Mouse (Mus musculus) limb, embryonic 10.5 days (tissue): ENCODE data around the gene Crebl2. TPM values are rescaled to one million over a fixed set of nuclear protein-coding genes. Genes with fewer than 3 reads are reported as not detected.

ENCODE experiments used
- polyA plus RNA-seq: library from polyadenylated mRNA; unstranded; fragments of >200 nt; fragmentation: Nextera tagmentation; extraction: Ambion mirVana; gene quantifications from 2 replicates; pipeline ENCODE4 v1.2.1, GENCODE M21; 2016

Crebl2 gene
- polyA plus RNA-seq, 1 experiment from 2014 or later = 0.99 TPM

Other genes starting within 250 kb of the Crebl2 start
- 0.33 and 0.51 TPM in 2 replicates for gene Mansc1, start 197.7 kb upstream of the Crebl2 start, polyA plus RNA-seq
- gene Borcs5, start 190.6 kb upstream of the Crebl2 start, polyA plus RNA-seq = 14.8 and 18.0 TPM in 2 replicates
- 8.7 and 10.0 TPM in 2 replicates for gene Dusp16, start 37.5 kb upstream of the Crebl2 start, polyA plus RNA-seq
- gene Gpr19, start 68.4 kb downstream of the Crebl2 start, polyA plus RNA-seq = 7.8 and 9.7 TPM in 2 replicates
- 8.4 and 10.3 TPM in 2 replicates for gene Cdkn1b, start 90.2 kb downstream of the Crebl2 start, polyA plus RNA-seq
- gene Apold1, start 151.6 kb downstream of the Crebl2 start, polyA plus RNA-seq = 2.4 and 3.1 TPM in 2 replicates
- gene Ddx47, start 181.5 kb downstream of the Crebl2 start, polyA plus RNA-seq = 129 and 134 TPM in 2 replicates
- gene Gprc5a, start 235.5 kb downstream of the Crebl2 start, polyA plus RNA-seq = 1.4 and 1.9 TPM in 2 replicates